Mouse (Mus musculus) cerebellum, adult 2 months (tissue): Measurements from ENCODE around the gene Atp8b4.

Experiments
- CTCF ChIP-seq: fragments of 200-500 bp; IDR thresholded peaks from 2 replicates; pipeline ENCODE4 v1.5.1; 2011; ENCODE audit warnings: low read depth, mild to moderate bottlenecking, control low read depth, low read length, moderate library complexity, borderline replicate concordance; ENCODE audit not compliant: insufficient read depth
- POLR2A ChIP-seq: fragments of 200-500 bp; IDR thresholded peaks from 2 replicates; pipeline ENCODE4 v1.6.1; 2011; ENCODE audit warnings: low read length, control low read depth, borderline replicate concordance; ENCODE audit not compliant: insufficient read depth

DNA sequence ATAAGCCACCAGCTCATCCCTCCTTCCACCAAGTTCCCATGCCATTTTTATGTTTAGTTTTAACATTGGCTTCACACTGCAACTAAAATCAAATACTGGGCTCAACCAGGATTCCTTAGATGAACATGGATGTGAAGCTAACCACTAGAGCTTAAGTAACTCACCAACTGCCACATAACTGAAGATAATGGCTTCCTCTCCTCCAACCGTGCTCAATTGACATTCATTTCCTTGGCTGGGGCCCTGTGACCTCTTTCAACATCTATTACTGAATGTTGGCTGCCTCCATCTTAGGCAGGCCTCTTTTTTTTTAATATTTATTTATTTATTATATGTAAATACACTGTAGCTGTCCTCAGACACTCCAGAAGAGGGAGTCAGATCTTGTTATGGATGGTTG lies 7.8 kb upstream of the Atp8b4 start:
- TF ChIP-seq CTCF (no peak), POLR2A (no peak)
